Mouse (Mus musculus) ES-Bruce4 (cell line): Measurements from ENCODE around the gene Zfpm1.

Experiments
- CTCF ChIP-seq: IDR thresholded peaks from one replicate; pipeline ENCODE4 v1.8.1; 2011; ENCODE audit warnings: low read depth, low read length
- EP300 ChIP-seq: IDR thresholded peaks from 2 replicates; pipeline ENCODE4 v1.6.1; 2011; ENCODE audit warnings: low read depth, low read length; ENCODE audit not compliant: insufficient read depth
- POLR2A ChIP-seq: IDR thresholded peaks from one replicate; pipeline ENCODE4 v1.8.1; 2011; ENCODE audit warnings: low read length; ENCODE audit not compliant: insufficient read depth

GRCm38 (mm10) chr8:122340761-122341160 is 58.8 kb downstream of the Zfpm1 start:
- no peak for TF ChIP-seq EP300
- TF ChIP-seq POLR2A = no peak
- no peak for TF ChIP-seq CTCF
